Mouse (Mus musculus): Measurements from ENCODE around the gene Tfam. TPM values are rescaled to one million over a fixed set of nuclear protein-coding genes. Genes with fewer than 3 reads are reported as not detected.

Tfam gene
- polyA plus RNA-seq, 1 experiment: 14.2 TPM

- no peak for TF ChIP-seq GATA1 (IDR thresholded peaks at IDR 0.05; ENCODE audit: low read length)
Observed at GRCm38 (mm10) chr10:71194713-71195112, 43.4 kb downstream of the Tfam start.

- TF ChIP-seq GATA1 (IDR thresholded peaks at IDR 0.05; ENCODE audit: low read length): no peak
Observed at GRCm38 (mm10) chr10:71193319-71193718, 44.8 kb downstream of the Tfam start.

- TF ChIP-seq GATA1 (IDR thresholded peaks at IDR 0.05; ENCODE audit: low read length): no peak
Observed at GRCm38 (mm10) chr10:71192886-71193285, 45.2 kb downstream of the Tfam start.

GRCm38 (mm10) chr10:71188681-71189080 lies 49.4 kb downstream of the Tfam start:
- no peak for TF ChIP-seq GATA1 (IDR thresholded peaks at IDR 0.05; ENCODE audit: low read length)

- TF ChIP-seq GATA1 (IDR thresholded peaks at IDR 0.05; ENCODE audit: low read length): no peak
Observed at GRCm38 (mm10) chr10:71185059-71185458, 53.0 kb downstream of the Tfam start.

GRCm38 (mm10) chr10:71183339-71184031 lies 54.6 kb downstream of the Tfam start:
- TF ChIP-seq GATA1 (IDR thresholded peaks at IDR 0.05; ENCODE audit: low read length): no peak

GRCm38 (mm10) chr10:71181931-71182330 lies 56.1 kb downstream of the Tfam start:
- TF ChIP-seq GATA1 (IDR thresholded peaks at IDR 0.05; ENCODE audit: low read length): no peak

GRCm38 (mm10) chr10:71181091-71181490 lies 57.0 kb downstream of the Tfam start:
- no peak for TF ChIP-seq GATA1 (IDR thresholded peaks at IDR 0.05; ENCODE audit: low read length)

GRCm38 (mm10) chr10:71180057-71180456 lies 58.0 kb downstream of the Tfam start:
- no peak for TF ChIP-seq GATA1 (IDR thresholded peaks at IDR 0.05; ENCODE audit: low read length)

- TF ChIP-seq GATA1 (IDR thresholded peaks at IDR 0.05; ENCODE audit: low read length): no peak
Observed at GRCm38 (mm10) chr10:71177201-71177600, 60.9 kb downstream of the Tfam start.

- TF ChIP-seq GATA1 (IDR thresholded peaks at IDR 0.05; ENCODE audit: low read length): no peak
Observed at GRCm38 (mm10) chr10:71176341-71176740, 61.7 kb downstream of the Tfam start.

Other genes starting within 250 kb of the Tfam start
- not detected in 2 replicates for gene Bicc1, start 78.6 kb downstream of the Tfam start, polyA plus RNA-seq (2012)
- gene Ube2d1, start 47.0 kb upstream of the Tfam start, polyA plus RNA-seq (2012): not detected in 2 replicates
- 44.1 and 62.1 TPM in 2 replicates for gene Cisd1, start 106.7 kb upstream of the Tfam start, polyA plus RNA-seq (2012)
- 13.6 and 17.1 TPM in 2 replicates for gene Ipmk, start 109.5 kb upstream of the Tfam start, polyA plus RNA-seq (2012)